Mouse (Mus musculus) adrenal gland, adult 10 weeks (tissue): ENCODE results near the gene B3galt6. TPM values are rescaled to one million over a fixed set of nuclear protein-coding genes. Genes with fewer than 3 reads are reported as not detected.

Source experiments
- polyA plus RNA-seq: library from polyadenylated mRNA; stranded (reverse); fragments of 350-450 nt; fragmentation: Illumina TruSeq; extraction: RNeasy Lipid Tissue Mini Kit (QIAGEN cat#74804); gene quantifications from one replicate; pipeline ENCODE4 v1.2.3, GENCODE M21; 2014; ENCODE audit warnings: low read depth, low replicate concordance

Gene B3galt6
- polyA plus RNA-seq: 7.2 TPM

DNA sequence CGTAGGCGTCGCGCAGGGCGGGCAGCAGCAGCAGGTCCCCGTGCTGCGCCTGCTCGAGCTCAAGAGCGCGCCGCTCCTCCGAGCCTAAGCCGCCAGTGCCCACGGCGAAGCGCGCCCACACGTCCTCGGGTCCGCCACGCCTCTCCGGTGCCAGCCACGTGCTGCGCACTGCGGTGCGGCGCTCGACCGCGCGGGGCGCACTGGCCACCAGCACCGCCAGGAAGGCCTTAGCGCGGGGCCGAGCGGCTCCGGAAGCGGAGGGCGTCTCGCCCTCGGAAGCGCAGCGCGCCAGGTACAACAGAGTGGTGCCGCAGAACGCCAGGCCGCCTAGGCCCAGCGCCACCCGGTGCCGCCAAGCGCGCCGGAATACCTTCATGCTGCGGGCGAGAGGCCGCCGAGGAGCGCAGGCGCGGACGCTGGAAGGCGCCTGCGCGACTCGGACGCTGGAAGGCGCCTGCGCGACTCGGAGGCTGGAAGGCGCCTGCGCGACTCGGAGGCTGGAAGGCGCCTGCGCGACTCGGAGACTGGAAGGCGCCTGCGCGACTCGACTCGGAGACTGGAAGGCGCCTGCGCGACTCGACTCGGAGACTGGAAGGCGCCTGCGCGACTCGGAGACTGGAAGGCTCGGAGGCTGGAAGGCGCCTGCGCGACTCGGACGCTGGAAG, at the start of gene B3galt6, which contains the start of gene Sdf4:
Gene B3galt6 (minus strand): TSS at position 409 of the 665 bp plus-strand sequence.
Gene Sdf4 (plus strand): TSS at position 632 of the 665 bp plus-strand sequence.

GRCm38 (mm10) chr4:156026013-156026412, 33.6 kb upstream of the B3galt6 start, which contains the start of gene Tnfrsf18:
Gene Tnfrsf18 (plus strand): TSS chr4:156026164.

DNA sequence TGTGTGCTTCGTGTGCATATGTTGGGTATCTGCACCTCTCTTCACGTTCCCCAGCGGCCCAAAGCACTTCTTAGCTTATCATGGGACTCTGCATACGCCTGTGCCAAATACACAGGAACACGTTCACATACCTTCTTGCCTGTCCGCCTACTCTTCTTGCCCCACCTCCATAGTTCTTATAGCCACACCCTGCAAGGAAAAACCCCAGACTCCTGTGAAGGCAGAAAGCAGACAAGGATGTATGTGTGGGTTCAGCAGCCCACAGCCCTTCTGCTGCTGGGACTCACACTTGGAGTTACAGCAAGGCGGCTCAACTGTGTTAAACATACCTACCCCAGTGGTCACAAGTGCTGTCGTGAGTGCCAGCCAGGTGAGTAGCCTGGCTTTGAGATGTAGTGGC, 21.2 kb upstream of the B3galt6 start, which contains the start of gene Tnfrsf4:
Gene Tnfrsf4 (plus strand): TSS at position 207 of the 400 bp plus-strand sequence.

DNA sequence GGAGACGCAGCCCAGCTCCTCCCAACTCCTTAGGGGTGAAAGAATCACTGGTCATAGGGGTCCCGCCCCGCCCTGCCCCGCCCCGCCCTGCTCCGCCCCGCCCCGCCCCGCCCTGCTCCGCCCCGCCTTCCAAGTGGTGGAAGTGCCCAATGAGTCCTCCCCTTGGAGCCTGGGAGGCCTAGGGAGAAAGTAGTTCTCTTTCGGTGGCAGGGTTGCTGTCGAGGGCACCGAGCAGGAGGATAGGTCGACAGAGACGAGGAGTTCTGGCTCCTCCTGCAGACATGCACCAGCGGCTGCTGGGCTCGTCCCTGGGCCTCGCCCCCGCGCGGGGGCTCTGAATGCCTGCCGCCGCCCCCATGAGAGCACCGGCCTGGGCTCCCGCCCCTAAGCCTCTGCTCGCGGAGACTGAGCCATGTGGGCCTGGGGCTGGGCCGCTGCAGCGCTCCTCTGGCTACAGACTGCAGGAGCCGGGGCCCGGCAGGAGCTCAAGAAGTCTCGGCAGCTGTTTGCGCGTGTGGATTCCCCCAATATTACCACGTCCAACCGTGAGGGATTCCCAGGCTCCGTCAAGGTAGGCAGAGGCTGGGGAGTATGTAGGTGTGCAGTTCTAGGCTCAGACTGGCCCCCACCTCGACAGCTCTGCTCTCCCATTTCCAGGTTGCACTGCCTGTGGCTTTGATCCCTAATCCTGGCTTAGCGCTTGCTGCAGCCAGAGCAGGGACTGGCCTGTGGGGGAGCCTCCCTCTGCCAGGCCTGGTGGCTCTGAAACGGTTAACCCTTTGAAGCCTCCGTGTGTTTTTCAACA, 30.1 kb downstream of the B3galt6 start, which contains the start of gene C1qtnf12:
Gene C1qtnf12 (plus strand): TSS at position 152 of the 805 bp plus-strand sequence.

GRCm38 (mm10) chr4:155943534-155944249, 48.8 kb downstream of the B3galt6 start, which contains the start of gene Ube2j2:
Gene Ube2j2 (plus strand): TSS chr4:155943831.

Other genes starting within 250 kb of the B3galt6 start
- 6.4 TPM for gene Atad3a, start 231.6 kb downstream of the B3galt6 start, polyA plus RNA-seq
- gene Vwa1, start 218.0 kb downstream of the B3galt6 start, polyA plus RNA-seq: 0.52 TPM
- 0.70 TPM for gene Tmem88b, start 206.8 kb downstream of the B3galt6 start, polyA plus RNA-seq
- gene Ankrd65, start 202.2 kb downstream of the B3galt6 start, polyA plus RNA-seq: not detected
- 89.5 TPM for gene Mrpl20, start 189.8 kb downstream of the B3galt6 start, polyA plus RNA-seq
- gene Ccnl2, start 180.2 kb downstream of the B3galt6 start, polyA plus RNA-seq: 83.8 TPM
- 6.2 TPM for gene Aurkaip1, start 161.4 kb downstream of the B3galt6 start, polyA plus RNA-seq
- 58.8 TPM for gene Mxra8, start 153.0 kb downstream of the B3galt6 start, polyA plus RNA-seq
- 2.0 TPM for gene Dvl1, start 145.2 kb downstream of the B3galt6 start, polyA plus RNA-seq
- not detected for gene Tas1r3, start 129.3 kb downstream of the B3galt6 start, polyA plus RNA-seq
- gene Cptp, start 123.2 kb downstream of the B3galt6 start, polyA plus RNA-seq: 5.8 TPM
- gene Ints11, start 123.1 kb downstream of the B3galt6 start, polyA plus RNA-seq: 3.3 TPM
- 1.8 TPM for gene Pusl1, start 100.9 kb downstream of the B3galt6 start, polyA plus RNA-seq
- 0.82 TPM for gene Acap3, start 100.8 kb downstream of the B3galt6 start, polyA plus RNA-seq
- 81.4 TPM for gene Ube2j2, start 48.8 kb downstream of the B3galt6 start, polyA plus RNA-seq
- 8.2 TPM for gene C1qtnf12, start 30.3 kb downstream of the B3galt6 start, polyA plus RNA-seq
- gene Sdf4, start 223 bp upstream of the B3galt6 start, polyA plus RNA-seq: 205 TPM
- gene Tnfrsf4, start 21.2 kb upstream of the B3galt6 start, polyA plus RNA-seq: not detected
- not detected for gene Tnfrsf18, start 33.5 kb upstream of the B3galt6 start, polyA plus RNA-seq
- not detected for gene Ttll10, start 66.8 kb upstream of the B3galt6 start, polyA plus RNA-seq
- 2.3 TPM for gene 9430015G10Rik, start 117.3 kb upstream of the B3galt6 start, polyA plus RNA-seq
- not detected for gene Rnf223, start 137.9 kb upstream of the B3galt6 start, polyA plus RNA-seq
- gene Agrn, start 204.8 kb upstream of the B3galt6 start, polyA plus RNA-seq: 7.5 TPM
- gene Isg15, start 208.2 kb upstream of the B3galt6 start, polyA plus RNA-seq: not detected
- gene AW011738, start 210.7 kb upstream of the B3galt6 start, polyA plus RNA-seq: 0.41 TPM
- gene Perm1, start 223.2 kb upstream of the B3galt6 start, polyA plus RNA-seq: 1.1 TPM
- gene Plekhn1, start 242.2 kb upstream of the B3galt6 start, polyA plus RNA-seq: 1.8 TPM
- gene Noc2l, start 243.4 kb upstream of the B3galt6 start, polyA plus RNA-seq: 6.1 TPM